Mouse (Mus musculus) forebrain, embryonic 14.5 days (tissue): ENCODE measurements at regions not wholly inside any gene's neighbourhood (a gene's known extent, or its start where the extent isn't known, plus 50 kb on each side); places are given as distances from the start of the nearest gene placed in this dataset.

Experiments used
- ATAC-seq: fragments of 200-750 bp; cut with Nextera tagmentation; 2 replicates; pipeline ENCODE4 v1.8.0; 2017; ENCODE audit warnings: mild to moderate bottlenecking, moderate library complexity
- DNase-seq: peaks from one replicate; pipeline ENCODE4 v3.0.0-alpha.2; 2015; ENCODE audit warnings: low spot score
- H3K27ac ChIP-seq: fragments of 300-500 bp; sonication (generic); 2 replicates; pipeline ENCODE4 v1.5.1; 2014; ENCODE audit warnings: low read depth, mild to moderate bottlenecking, control low read depth, low read length, moderate library complexity
- H3K27me3 ChIP-seq: fragments of 300-500 bp; sonication (generic); replicated peaks from 2 replicates; pipeline ENCODE4 v1.6.1; 2014; ENCODE audit warnings: low read length, control low read depth, mixed read lengths; ENCODE audit not compliant: control insufficient read depth, insufficient read depth
- H3K36me3 ChIP-seq: fragments of 300-500 bp; sonication (generic); 2 replicates; pipeline ENCODE4 v1.6.1; 2014; ENCODE audit warnings: low read length, control low read depth; ENCODE audit not compliant: control insufficient read depth, insufficient read depth
- H3K4me1 ChIP-seq: fragments of 300-500 bp; sonication (generic); 2 replicates; pipeline ENCODE4 v1.6.1; 2014; ENCODE audit warnings: antibody characterized with exemption, low read length, control low read depth; ENCODE audit not compliant: control insufficient read depth, insufficient read depth
- H3K4me2 ChIP-seq: fragments of 300-500 bp; sonication (generic); 2 replicates; pipeline ENCODE4 v1.6.1; 2014; ENCODE audit warnings: mild to moderate bottlenecking, control low read depth, low read length
- H3K4me3 ChIP-seq: fragments of 300-500 bp; sonication (generic); 2 replicates; pipeline ENCODE4 v1.5.1; 2014; ENCODE audit warnings: low read depth, low read length, control low read depth
- H3K9ac ChIP-seq: fragments of 300-500 bp; sonication (generic); 2 replicates; pipeline ENCODE4 v1.6.1; 2014; ENCODE audit warnings: mild to moderate bottlenecking, low read length, control low read depth, moderate library complexity
- H3K9me3 ChIP-seq: fragments of 300-500 bp; sonication (generic); replicated peaks from 2 replicates; pipeline ENCODE4 v1.6.1; 2016; ENCODE audit warnings: low read length, control low read depth, mixed read lengths; ENCODE audit not compliant: control insufficient read depth
- WGBS: fragments of 180-500 bp; shearing (Covaris S2); extraction: QIAGEN DNeasy Blood & Tissue Kit; methylation state at CpG from one replicate; pipeline ENCODE4 v1.1.7; 2014; 5-methylcytosine and 5-hydroxymethylcytosine counted together

DNA sequence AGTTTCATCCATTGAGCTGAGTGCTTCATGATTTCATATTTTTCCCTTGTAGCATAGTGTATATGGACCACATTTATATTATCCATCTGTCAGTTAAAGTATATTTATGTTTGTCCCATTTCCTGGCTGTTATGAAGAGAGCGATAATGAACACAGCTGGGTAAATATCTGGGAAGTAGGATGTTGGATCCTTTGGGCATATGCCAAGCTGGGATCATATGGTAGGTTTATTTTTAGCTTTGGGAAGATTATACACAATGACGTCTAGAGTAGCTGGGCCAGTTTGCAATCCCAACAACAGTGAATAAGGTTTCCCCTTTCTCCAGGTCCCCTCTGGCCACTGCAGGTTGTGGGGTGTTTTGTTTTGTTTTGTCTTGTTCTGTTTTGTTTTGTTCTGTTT is 164.5 kb downstream of the Gm765 start:
- no peak for ATAC-seq
- 65% methylated on average over 2 of the region's 2 CpGs for WGBS
- Histone ChIP-seq H3K4me3 (no peak overlapping the region), H3K4me1 (no peaks in the 10 kb centered on the region), H3K36me3 (no peaks in the 10 kb centered on the region), H3K4me2 (no peak overlapping the region), H3K9ac (no peak overlapping the region), H3K27ac (no peak overlapping the region), H3K27me3 (no peaks in the 10 kb centered on the region), H3K9me3 (no peaks in the 10 kb centered on the region)
- DNase-seq: peak; percentile 50

DNA sequence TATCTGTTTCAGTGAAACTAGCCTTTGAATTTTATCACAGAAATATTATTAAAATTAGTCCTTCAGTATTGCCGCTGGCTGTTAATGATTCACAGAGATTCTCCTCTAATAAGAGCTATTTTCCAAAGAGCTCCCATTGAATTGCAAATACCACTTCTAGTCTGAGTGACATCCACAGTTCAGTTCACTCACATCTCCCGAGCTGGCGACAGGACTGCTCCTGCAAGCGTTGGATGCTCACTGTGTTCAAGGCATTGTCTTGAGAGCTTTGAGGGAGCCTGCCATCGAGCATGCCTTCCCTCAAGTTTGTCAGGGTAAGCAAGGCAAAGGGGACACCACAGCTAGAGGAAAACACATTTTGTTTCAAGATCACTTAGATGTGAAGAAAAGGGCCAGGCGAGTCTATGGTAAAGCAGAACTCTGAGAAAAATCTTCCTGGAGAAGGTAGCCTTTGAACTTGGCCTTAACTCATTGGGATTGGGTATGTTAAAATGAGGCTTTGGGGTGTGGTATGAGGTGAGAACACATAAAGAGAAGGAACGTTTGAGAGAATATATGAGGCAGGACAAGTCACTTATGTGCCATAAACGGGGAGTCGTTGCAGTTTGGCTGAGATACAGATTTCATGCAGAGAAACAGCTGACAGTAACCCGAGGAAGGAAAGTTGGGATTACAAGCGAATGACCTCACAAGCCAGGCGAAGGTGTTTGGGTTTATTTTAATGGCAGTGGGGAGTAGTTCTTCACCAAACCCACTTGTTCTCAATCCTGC is 193.3 kb downstream of the Gm765 start:
- no peaks in the 10 kb centered on the region for H3K27me3 ChIP-seq
- DNase-seq (peak; percentile 32), ATAC-seq (no peak)
- WGBS: 54% methylated on average over 12 of the region's 12 CpGs
- H3K27ac ChIP-seq: no peak overlapping the region
- H3K4me1 ChIP-seq: peaks cover 11% of the 10 kb centered on the region
- H3K4me3 ChIP-seq: no peak overlapping the region
- H3K9ac ChIP-seq: no peak overlapping the region
- no peaks in the 10 kb centered on the region for H3K36me3 ChIP-seq
- no peak overlapping the region for H3K4me2 ChIP-seq
- H3K9me3 ChIP-seq: no peaks in the 10 kb centered on the region

DNA sequence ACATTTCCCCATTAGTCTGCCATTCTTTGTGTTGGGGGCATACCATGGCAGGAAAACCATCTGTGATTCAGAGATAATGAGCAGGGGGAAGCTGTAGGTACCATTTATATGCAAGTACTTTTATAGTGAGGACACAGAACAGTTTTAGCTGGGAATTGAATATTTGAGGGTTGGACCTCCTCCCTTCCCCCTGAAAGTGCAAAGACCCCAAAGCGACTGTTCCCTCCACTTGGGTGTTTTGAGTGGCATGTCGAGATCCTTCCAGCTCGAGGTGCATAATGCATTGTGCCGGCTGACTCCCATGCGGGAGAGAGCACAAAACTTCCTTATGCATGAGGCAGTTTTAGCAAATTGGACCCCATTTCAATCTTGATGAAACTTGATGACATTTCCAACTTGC is 194.7 kb downstream of the Gm765 start:
- Histone ChIP-seq H3K27ac (no peak overlapping the region), H3K9me3 (no peaks in the 10 kb centered on the region), H3K9ac (no peak overlapping the region), H3K36me3 (no peaks in the 10 kb centered on the region), H3K27me3 (no peaks in the 10 kb centered on the region), H3K4me3 (no peak overlapping the region), H3K4me1 (peaks cover 11% of the 10 kb centered on the region), H3K4me2 (no peak overlapping the region)
- peak; percentile 34; the same call in 1 of the 2 replicates for ATAC-seq
- 29% methylated on average over 5 of the region's 5 CpGs for WGBS
- DNase-seq: peak; percentile 48

DNA sequence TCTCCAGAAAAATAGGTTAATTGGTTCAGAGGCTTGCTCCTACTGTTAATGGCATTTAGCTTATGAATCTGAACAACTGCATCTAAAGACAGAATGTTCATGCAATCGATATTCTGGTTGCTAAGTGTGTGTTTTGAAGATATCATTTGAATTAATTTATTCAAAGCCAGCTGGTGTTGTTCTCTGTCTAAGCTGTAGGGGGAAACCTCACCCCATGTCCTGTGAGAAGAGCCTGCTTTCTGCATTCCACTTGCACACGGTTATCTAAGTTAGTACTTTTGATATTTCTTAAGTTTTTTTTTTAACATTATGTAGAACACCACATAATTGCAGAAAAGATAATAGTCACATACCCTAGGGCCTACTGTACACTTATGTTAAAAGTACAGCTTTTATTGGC is 209.6 kb downstream of the Gm765 start:
- Histone ChIP-seq H3K36me3 (no peaks in the 10 kb centered on the region), H3K9ac (no peak overlapping the region), H3K27ac (no peak overlapping the region), H3K4me1 (no peaks in the 10 kb centered on the region), H3K9me3 (no peaks in the 10 kb centered on the region), H3K4me2 (no peak overlapping the region), H3K27me3 (no peaks in the 10 kb centered on the region), H3K4me3 (no peak overlapping the region)
- DNase-seq: peak; percentile 84
- WGBS: 22% methylated on average over 2 of the region's 2 CpGs
- peak; percentile 68; the same call in 1 of the 2 replicates for ATAC-seq

DNA sequence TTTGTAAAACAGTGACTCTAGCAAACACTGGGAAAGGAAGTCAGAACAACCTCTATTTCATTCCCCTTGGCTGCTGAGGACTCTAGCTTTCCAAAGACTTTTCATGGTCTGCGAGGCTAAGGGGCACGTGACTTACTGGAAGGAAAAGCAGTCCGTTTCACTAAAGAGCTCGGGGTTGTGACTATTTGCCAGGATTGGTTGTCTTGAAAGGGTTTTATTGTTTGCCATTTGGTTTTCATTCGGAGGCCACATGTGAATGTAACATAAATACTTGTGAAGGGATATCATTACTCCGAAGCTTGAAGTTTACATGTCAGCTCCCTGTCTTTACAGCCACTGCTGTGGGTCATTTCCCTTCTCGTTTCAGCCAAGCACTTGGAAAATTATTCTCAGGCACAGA is 217.1 kb downstream of the Gm765 start:
- no peaks in the 10 kb centered on the region for H3K9me3 ChIP-seq
- no peak overlapping the region for H3K27ac ChIP-seq
- no peaks in the 10 kb centered on the region; the same call in 1 of the 2 replicates for H3K27me3 ChIP-seq
- H3K36me3 ChIP-seq: no peaks in the 10 kb centered on the region
- H3K4me3 ChIP-seq: no peak overlapping the region
- H3K9ac ChIP-seq: no peak overlapping the region
- no peak overlapping the region for H3K4me2 ChIP-seq
- ATAC-seq: no peak
- DNase-seq: no peak
- no peaks in the 10 kb centered on the region for H3K4me1 ChIP-seq
- WGBS: 72% methylated on average over 7 of the region's 7 CpGs

DNA sequence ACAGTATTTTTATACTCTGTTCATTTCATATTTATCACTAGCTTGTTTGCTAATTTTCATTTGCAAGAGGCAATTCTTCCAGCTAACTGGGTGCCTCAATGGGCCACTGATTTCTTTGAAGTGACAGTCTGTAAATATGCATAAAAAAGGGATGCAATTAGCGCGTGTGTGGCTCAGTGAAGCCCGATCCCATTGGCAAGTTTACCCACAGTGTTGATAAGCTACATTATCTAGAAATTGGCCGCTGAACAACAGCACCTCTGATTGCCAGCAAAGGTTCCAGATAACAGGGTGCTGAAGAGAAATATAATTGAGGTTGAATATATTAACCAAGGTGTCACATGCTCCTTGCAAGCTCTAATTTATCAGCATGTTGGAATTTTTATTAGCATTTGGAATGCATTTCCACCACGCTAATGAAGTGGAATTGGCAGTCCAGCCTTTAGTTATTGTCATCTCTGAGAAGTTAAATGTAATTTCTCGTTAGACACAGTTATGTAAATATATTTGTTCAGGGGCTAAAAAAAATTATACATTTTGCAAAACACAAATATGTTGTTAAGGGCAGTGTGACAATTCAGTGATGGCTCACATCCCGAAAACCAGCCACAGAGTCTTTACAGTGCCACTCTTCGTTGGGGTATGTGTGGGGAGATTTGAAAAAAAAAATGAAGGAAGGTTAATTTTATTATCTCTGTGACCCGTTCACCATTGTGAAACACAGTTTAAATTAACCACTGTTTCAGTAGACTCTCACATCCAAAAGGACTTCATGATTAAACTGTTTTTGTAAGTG is 224.0 kb downstream of the Gm765 start:
- peak; percentile 95 for ATAC-seq
- DNase-seq: peak; percentile 96
- 9% methylated on average over 9 of the region's 9 CpGs for WGBS
- no peaks in the 10 kb centered on the region for H3K27me3 ChIP-seq
- no peaks in the 10 kb centered on the region; the same call in 1 of the 2 replicates for H3K9me3 ChIP-seq
- peak overlapping the region; percentile 20 for H3K4me2 ChIP-seq
- no peak overlapping the region for H3K27ac ChIP-seq
- H3K36me3 ChIP-seq: no peaks in the 10 kb centered on the region
- H3K4me1 ChIP-seq: peaks cover 33% of the 10 kb centered on the region
- H3K4me3 ChIP-seq: no peak overlapping the region
- H3K9ac ChIP-seq: no peak overlapping the region

DNA sequence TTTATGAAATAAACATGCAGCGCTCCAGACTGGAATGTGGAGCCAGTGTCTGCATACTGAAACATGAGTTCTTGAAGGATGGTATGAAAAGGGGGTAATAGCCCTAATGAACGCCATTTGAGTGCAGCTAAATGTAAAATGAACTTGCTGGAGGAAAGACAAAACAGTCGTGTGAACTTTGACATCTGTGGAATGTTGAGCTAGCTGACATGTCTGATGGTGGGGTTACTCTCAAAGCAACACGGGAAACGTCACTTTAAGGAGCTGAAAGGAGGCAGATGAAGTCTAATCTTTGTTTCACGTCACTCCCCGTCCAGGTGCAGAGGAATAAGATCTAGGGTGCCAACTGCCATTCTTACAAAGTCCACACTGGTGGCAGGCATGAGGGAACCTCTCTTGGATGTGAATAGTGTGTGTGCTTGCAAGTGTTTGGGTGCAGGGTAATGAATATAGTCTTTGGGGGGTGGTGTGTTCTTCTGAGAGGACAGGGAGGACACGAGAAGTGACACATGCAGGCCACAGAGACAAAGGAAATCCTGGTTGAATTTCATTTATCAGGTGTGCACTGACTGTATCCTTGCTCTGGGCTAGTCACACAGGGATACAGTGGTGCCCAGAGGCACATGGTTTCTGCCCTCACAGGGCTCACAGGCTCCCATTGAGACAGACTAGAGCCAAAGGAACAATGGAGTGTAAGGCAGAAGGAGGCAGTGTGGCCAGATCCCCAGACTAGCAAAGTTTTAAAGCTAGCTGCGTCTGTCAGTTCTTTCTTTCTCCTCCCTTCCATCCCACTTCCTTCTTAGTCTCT is 228.0 kb downstream of the Gm765 start:
- no peak overlapping the region for H3K4me3 ChIP-seq
- H3K36me3 ChIP-seq: no peaks in the 10 kb centered on the region
- peak overlapping the region; percentile 41; the same call in 1 of the 2 replicates for H3K27ac ChIP-seq
- WGBS: 8% methylated on average over 9 of the region's 9 CpGs
- peaks cover 47% of the 10 kb centered on the region for H3K4me1 ChIP-seq
- peak; percentile 44 for DNase-seq
- H3K4me2 ChIP-seq: no peak overlapping the region
- H3K9me3 ChIP-seq: no peaks in the 10 kb centered on the region
- H3K9ac ChIP-seq: no peak overlapping the region
- no peaks in the 10 kb centered on the region for H3K27me3 ChIP-seq
- ATAC-seq: no peak

DNA sequence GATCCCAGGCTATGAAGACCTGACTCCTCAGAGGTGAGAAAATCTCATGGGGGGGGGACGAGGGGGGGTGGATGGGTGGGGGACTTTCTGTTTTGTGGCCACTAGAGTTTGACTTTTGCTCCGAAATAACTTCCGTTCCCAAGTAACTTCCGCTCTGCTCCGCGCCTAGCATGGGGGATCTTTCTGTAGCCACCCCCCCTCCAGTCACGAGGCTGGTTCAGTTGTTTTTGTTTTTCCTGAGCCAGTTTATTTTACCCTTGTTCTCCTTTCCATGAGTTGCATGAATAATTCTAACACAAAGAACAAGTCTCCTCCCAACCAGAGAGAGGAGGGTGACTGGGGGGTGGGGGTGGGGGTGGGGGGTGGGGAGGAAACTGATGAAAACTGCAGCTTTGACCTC is 228.8 kb downstream of the Gm765 start:
- Histone ChIP-seq H3K27ac (0 out of 2 replicates have a peak overlapping the region, but pooled peaks have one; percentile 9), H3K27me3 (no peaks in the 10 kb centered on the region), H3K9ac (no peak overlapping the region), H3K36me3 (no peaks in the 10 kb centered on the region), H3K4me2 (peak overlapping the region; percentile 31; the same call in 1 of the 2 replicates), H3K9me3 (no peaks in the 10 kb centered on the region), H3K4me1 (peaks cover 45% of the 10 kb centered on the region), H3K4me3 (no peak overlapping the region)
- WGBS: 3% methylated on average over 7 of the region's 7 CpGs
- ATAC-seq (no peak), DNase-seq (peak; percentile 51)
